Mouse (Mus musculus) heart, embryonic 11.5 days (tissue): ENCODE measurements around the gene Sirt4. TPM values are rescaled to one million over a fixed set of nuclear protein-coding genes. Genes with fewer than 3 reads are reported as not detected.

Experiments
- polyA plus RNA-seq: library from polyadenylated mRNA; unstranded; fragments of >200 nt; fragmentation: Nextera tagmentation; extraction: Ambion mirVana; gene quantifications from 2 replicates; pipeline ENCODE4 v1.2.1, GENCODE M21; 2014

Gene Sirt4
- polyA plus RNA-seq, 1 experiment from 2014 or later, result 15.8 TPM

Other genes starting within 250 kb of the Sirt4 start
- 86.9 and 90.6 TPM in 2 replicates for gene Pop5, start 248.9 kb downstream of the Sirt4 start, polyA plus RNA-seq
- 58.0 and 77.3 TPM in 2 replicates for gene Rnf10, start 211.8 kb downstream of the Sirt4 start, polyA plus RNA-seq
- 79.6 and 81.8 TPM in 2 replicates for gene Coq5, start 205.1 kb downstream of the Sirt4 start, polyA plus RNA-seq
- 1,523 and 1,540 TPM in 2 replicates for gene Dynll1, start 183.7 kb downstream of the Sirt4 start, polyA plus RNA-seq
- 140 and 149 TPM in 2 replicates for gene Srsf9, start 157.5 kb downstream of the Sirt4 start, polyA plus RNA-seq
- gene Gatc, start 143.5 kb downstream of the Sirt4 start, polyA plus RNA-seq, result 27.0 and 31.0 TPM in 2 replicates
- 40.4 and 43.9 TPM in 2 replicates for gene Triap1, start 143.5 kb downstream of the Sirt4 start, polyA plus RNA-seq
- 1,289 and 1,331 TPM in 2 replicates for gene Cox6a1, start 135.7 kb downstream of the Sirt4 start, polyA plus RNA-seq
- gene Msi1, start 55.1 kb downstream of the Sirt4 start, polyA plus RNA-seq, result 7.6 and 9.4 TPM in 2 replicates
- gene Pla2g1b, start 18.5 kb downstream of the Sirt4 start, polyA plus RNA-seq, result 1.0 and 1.2 TPM in 2 replicates
- 11.7 and 14.4 TPM in 2 replicates for gene Pxn, start 22.0 kb upstream of the Sirt4 start, polyA plus RNA-seq
- 1,182 and 1,275 TPM in 2 replicates for gene Rplp0, start 74.7 kb upstream of the Sirt4 start, polyA plus RNA-seq
- 29.7 and 33.5 TPM in 2 replicates for gene Gcn1l1, start 80.5 kb upstream of the Sirt4 start, polyA plus RNA-seq
- gene Rab35, start 147.2 kb upstream of the Sirt4 start, polyA plus RNA-seq, result 19.2 and 20.1 TPM in 2 replicates
- 4.4 and 6.6 TPM in 2 replicates for gene Bicdl1, start 246.9 kb upstream of the Sirt4 start, polyA plus RNA-seq